Mouse (Mus musculus) CH12F3 (cell line): Measurements from ENCODE around the gene Sfxn2.

ENCODE experiments used
- in situ Hi-C: fragments of 300-500 bp; cut with MboI; formaldehyde crosslinking; loops from 2 replicates; pipeline ENCODE4 v1.14.3; 2020; ENCODE audit warnings: low sequenced_read_pairs

Gene Sfxn2

DNA sequence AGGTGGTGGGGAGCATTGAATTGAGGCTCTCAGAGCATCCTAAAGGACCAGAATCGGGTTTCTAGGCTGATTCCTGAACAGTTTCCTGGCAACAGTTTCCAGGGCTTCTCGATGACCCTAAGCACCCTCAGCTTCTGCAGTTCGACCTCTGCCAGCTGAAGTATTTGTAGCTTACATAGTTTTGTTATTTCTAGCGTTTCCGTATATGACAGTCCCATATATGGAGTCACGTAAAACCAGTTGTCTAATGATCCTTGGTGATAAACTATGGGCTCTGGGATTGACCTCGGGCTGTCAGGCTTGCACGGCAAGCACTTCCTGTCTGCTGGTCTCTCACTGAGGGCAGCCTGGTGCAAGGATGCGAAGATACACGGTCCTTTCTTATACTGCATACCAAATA is 52.4 kb downstream of the Sfxn2 start:
- in situ Hi-C loops: no loop called here

DNA sequence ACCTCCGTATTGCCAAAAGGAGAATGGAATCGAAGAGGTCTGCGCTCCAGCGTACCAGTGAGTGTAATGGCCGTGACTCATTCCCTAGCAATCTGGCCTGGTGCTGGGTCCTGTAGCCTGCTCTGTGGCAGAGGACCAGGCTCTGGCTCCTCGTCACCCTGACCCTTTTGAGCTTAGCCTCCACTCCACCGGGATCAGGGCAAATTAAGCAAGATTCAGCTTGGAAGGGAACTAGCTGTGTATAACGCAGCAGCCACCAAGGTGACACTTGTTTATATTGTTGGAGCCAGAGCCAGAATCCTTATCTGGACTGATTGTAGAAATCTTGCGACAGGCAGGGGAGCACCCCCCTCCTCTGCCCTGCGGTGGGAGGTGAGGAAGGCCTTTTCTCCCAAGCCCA is 55.2 kb downstream of the Sfxn2 start:
- in situ Hi-C loops: no loop called here

DNA sequence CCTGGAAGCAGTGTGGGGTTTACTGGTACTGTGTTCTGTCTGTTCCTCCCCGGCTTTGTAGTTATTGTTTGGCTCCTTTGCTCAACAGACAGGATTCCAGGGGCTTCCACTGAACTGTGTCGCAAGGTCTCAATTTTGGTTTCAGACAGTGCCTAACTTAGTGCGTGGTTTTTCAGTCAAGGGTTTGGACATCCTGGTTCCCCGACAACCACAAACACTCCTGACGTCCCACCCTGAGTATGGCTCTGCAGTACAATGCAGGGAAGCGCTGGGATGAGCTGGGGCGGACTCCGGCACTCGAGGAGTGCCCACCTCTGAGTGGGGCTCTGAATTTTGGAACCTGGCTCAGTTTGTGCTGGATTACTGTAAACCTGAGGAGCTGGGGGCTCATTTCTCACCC is 56.6 kb downstream of the Sfxn2 start:
- in situ Hi-C loops: no loop called here

DNA sequence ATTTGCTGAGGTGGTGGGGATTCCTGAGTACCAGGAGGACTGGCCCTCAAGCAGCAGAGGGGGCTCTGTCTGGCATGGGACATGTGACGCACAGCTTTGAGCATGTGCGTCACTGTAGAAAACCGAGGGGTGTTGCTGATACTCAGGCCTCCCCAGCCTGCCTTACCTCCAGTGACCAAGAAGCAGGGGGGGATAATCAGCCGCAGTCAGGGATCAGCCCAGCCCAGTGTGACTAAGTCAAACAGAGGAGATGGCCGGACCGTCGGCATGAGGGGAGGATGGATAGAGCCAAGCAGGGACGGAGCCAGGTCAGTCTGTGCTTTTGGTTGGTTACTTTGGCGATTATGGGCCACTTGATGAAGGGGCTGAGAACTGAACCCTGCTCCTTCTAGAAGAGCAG is 58.5 kb downstream of the Sfxn2 start:
- in situ Hi-C loops: no loop called here

DNA sequence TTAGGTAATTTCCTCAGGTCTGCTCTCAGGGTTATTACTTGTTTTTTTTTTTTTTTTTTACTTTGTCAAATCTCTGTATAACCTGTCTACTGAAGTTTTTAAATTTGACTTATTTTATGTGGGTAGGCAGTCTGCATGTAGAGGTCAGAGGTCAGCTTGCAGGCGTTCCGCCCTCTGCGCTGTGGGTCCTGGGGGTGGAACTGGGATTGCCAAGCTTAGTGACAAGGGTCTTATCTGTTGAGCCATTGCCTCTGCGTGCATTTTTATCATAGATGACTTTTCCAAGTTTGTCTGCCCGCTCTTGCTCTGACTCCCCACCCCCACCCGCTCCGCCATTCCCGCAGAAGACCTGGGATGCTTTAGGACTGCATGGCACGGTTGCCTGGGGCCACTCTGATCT is 62.6 kb downstream of the Sfxn2 start:
- in situ Hi-C loops: no loop called here

DNA sequence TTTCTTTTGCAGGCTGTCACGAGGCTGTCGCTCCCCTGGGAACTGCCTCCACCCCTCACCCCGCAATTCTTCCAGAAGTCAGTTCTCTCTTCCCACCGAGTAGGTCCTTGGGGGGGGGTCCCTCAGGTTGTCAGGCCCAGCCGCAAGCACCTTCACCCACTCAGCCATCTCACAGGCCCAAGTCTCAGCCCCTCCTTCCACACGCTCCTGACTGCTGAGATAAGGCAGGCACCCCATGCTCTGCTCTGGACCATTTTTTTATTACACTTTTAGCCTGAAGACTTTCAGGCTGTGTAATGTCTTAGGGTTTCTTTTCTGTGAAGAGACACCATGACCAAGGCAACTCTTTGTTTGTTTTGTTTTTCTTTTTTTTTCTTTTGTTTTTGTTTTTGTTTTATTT is 64.4 kb downstream of the Sfxn2 start:
- in situ Hi-C loops: no loop called here

DNA sequence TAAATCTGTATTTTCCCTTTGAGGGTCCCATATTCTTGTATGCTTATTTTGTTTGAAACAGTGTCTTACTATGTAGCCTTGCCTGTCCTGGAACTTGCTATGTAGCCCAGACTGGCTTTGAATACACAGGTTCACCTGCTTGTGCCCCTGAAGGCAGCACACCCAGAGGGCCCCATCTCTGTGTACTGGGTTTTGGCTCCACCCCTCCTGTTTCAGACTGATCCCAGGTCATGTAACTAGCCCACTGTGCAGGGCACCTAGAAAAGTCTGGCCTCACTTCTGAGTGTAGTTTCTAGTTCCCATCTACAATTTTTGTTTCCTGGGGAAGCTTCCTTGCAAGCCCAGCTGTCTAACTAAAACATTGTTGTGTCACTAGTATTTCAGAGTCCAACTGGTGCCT is 65.9 kb downstream of the Sfxn2 start:
- in situ Hi-C loops: no loop called here

DNA sequence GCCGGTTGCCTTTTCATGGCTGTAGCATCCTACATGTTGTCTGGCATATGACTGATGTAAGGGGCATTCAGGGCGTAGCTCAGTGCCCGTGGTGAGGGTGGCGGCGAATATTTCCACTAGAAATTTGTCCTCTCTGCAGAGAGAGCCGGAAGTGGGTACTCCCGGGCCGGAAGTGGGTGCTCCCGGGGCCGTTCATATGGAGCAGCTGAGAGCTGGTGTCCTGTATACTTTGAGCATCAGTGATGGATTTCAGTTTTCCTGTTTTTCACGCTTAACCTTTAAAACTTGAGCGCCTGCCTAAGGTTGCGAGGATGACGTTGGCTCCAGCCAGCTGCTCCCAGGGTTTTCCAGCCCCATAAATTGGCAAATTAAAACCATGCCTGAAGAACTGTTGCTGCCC is 66.3 kb downstream of the Sfxn2 start:
- in situ Hi-C loops: no loop called here

DNA sequence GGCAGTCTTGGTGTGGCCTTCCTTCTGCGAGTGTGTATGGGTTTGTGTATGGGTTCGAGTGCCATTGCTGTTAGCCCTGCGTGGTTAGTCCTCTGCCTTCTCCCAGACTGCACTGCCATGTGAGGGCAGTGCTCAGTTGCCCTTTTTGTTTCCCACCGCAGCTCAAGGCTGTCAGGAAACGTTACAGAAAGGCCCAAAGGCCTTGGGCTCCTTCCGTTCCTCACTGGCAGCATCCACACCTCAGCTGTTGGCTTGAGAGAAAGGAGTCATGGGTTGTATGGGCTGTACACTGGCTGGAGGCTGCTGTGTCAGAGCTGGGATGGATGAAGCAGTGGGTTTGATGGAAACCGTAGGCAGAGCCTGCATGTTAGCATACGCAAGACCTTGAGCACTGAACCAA is 67.6 kb downstream of the Sfxn2 start:
- in situ Hi-C loops: no loop called here

DNA sequence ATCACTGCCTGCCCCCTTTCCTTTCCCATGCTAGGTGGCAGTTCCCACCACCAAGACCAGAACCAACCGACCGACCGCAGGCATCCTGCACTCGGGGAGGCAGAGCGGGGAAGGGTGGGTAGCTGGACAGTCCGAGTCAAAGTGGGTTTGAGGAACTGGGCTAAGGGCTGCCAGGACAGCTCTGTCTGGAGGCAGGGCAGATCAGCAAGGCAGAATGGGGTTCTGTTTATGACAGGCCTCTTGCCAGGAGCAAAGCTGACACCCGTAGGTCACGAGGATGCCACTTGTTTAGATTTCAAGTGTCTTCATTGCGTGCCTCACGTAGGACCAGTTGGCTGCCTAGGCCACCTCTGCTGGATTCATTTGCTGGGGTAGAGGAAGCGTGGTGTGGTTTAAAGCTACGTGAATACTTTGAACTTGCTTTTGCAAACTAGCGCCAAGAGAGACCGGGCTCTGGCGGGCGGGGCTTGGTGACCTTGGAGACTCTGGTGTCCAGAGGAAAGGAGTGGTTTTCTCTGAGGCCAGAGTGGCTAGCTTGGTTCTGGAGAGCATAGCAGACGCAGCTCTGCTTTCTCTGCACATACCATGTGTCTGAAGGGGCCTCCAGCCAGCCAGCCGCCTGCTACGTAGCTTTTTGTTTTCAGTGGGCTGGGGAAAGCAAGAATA is 68.4 kb downstream of the Sfxn2 start:
- in situ Hi-C loops: no loop called here

DNA sequence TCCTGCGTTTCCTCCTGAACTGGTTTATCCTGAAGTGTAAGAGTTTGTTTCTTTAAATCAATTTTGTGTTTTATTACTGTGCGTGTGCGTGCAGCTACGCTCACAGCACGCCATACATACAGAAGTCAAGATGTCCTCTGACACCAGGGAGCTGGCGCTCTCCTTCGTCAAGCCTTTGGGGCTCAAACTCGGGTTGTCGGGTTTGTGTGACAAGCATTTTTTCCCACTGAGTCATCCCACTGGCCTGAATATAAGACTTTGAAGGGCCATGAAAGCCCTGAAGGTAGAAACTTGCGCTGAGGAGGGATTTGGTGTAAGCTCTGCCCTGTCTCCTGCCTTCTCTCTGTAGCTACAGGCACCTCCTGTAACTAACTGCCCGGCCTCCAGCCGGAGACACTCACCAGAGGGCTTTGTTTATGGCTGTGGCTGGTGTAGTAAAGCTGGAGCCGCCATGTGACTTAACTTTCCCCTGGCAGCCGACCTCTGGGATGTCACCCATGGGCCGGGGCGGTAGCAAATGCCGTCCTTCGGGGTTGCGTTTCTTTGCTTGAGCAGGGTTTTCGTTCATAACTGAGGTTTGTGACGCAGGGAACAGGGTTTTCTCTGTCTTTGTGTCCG is 69.1 kb downstream of the Sfxn2 start:
- in situ Hi-C loops: no loop called here

DNA sequence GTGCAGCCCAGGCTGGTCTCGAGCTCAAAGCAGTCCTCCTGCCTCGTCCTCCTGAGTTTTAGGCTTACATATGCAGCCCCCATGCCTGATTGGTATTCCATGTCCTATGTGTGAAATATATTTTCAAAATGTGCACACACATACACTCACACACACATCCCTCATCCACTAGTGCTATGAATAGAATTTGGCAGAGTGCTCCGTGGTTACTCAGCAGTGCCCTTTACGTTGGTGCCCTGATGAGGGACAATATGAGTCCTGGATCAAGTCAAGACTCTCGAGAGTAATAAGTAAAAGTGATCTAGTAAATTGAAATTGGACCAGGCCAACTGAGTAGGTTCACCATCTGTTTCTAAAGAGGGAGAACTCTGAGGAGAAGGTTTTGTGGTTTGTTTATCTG is 70.1 kb downstream of the Sfxn2 start:
- in situ Hi-C loops: no loop called here

DNA sequence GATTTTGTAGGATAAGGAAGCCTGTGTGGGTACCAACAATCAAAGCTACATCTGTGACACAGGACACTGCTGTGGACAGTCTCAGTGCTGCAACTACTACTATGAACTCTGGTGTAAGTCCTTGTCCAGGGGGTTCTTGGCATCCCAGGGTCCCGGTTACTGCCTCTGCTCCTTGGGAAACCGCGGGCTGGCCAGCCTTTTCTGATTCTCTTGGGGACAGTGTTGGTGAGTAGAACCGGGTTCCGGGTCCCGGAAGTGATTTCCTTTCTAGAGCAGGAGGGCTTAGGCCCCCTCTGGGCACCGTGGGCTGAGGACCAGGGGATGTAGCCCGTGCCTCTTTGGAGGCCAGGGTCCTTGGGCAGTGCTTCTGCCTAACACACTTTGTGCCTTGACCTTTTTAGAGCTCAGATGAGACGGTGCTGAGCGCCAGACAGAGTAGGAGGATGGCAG is 71.2 kb downstream of the Sfxn2 start:
- in situ Hi-C loops: no loop called here

DNA sequence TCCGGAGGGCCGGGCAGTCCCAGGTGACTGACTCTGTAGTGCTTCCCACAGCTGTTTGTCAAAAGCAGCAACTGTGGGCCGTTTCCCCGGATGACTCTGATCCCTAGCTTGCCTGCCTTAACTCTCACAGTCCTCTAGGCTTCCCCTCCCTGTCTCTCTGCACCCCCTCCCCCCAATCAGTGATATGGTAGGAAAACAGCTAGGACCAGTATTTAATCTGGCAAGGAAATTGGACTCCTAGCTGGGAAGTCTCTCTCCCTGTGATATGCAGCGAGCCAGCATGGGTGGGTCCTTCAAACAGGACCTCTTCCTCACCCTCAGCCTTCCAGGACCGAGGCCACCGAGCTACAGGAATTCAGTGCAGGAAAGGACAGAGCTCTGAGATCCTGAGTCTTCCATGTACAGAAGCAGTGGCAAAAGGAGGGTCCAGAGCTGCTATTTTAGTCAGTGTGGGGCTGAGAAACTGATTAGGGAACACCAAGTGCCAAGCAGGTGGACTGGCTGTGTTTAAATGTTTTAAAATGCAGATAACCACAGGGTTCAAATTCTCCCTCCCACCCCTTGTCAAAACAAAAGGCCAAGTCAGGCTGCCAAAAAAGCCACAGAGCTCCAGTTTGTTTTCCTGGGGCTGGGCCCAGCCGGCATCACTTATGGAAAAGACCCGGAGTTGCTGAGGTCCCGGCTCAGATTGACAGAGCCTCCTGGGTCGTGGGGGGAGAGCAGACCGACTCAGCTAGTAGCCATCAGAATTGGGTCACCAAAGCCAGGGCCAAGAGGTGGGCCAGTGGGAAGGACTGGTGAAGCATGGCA is 71.8 kb downstream of the Sfxn2 start:
- in situ Hi-C loops: no loop called here

DNA sequence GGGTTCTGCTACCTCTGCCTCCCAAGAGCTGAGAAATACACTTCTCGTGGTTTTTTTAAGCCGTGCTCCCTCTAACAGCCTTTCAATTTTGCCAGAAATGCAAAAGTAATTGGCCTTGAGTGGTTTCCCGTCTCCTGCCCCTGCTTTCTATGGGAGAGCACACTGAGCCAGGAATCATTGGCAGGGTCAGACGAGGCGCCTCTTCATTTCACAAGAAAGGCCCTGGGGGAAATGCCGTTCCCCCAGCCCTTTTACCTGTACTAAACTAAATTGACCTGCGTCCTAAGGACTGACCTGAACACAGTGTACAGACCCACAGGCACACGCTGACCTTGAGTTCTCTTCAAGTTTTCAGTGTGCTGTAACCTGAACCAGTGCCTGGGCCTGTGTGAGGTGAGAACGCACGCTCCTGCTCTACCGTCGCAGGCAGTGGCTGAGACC is 72.9 kb downstream of the Sfxn2 start:
- in situ Hi-C loops: no loop called here

DNA sequence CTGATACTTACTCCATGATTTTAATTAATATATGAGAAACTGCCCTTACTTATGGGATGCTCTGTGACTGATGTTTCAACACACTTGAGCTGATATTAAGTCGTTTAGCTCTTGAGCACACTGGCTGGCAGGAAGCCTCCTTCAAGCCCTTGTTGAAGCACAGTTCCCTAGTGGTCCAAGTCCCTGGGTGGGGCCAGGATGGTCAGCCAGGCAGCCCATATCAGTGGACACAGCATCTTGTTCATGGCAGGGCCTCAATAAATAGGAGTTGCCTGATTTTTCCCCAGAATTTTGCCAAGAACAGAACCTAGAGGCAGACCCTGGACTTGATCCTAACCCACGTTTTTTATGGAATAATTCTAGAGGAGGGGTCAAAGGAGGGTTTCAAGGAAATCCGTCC is 74.1 kb downstream of the Sfxn2 start:
- in situ Hi-C loops: no loop called here
